32 mouse cellular contexts compared by ENCODE assay signal in genomic region chr19:29350991-29351390, GRCm38 (mm10). TPM values are rescaled to one million over a fixed set of nuclear protein-coding genes. Genes with fewer than 3 reads are reported as not detected.
"Had no signal": no experiment of that assay in that cellular context is flagged by ENCODE, and none has a peak within 500 bp of the region (broad histone marks: within the 10 kb centered on the region; RNA-seq: fewer than 3 reads in every experiment).

No protein-coding gene starts in this region.

- H3K27ac ChIP-seq: limb, embryonic 12.5 days; limb, embryonic 15.5 days; liver, embryonic 14.5 days; midbrain, embryonic 13.5 days; neural tube, embryonic 13.5 days had no signal

- H3K27me3 ChIP-seq: limb, embryonic 12.5 days; limb, embryonic 15.5 days; midbrain, embryonic 13.5 days; neural tube, embryonic 13.5 days had no signal

- H3K4me2 ChIP-seq: limb, embryonic 12.5 days; limb, embryonic 15.5 days; liver, embryonic 11.5 days; midbrain, embryonic 13.5 days; neural tube, embryonic 13.5 days had no signal

- H3K4me1 ChIP-seq: limb, embryonic 12.5 days; limb, embryonic 15.5 days had no signal

- H3K9me3 ChIP-seq: limb, embryonic 12.5 days; limb, embryonic 15.5 days; midbrain, embryonic 13.5 days; neural tube, embryonic 13.5 days had no signal

- ATAC-seq: liver, postnatal 0 days; midbrain, embryonic 13.5 days; midbrain, embryonic 16.5 days had no signal

- H3K36me3 ChIP-seq: limb, embryonic 15.5 days had no signal

- H3K4me3 ChIP-seq: limb, embryonic 12.5 days; limb, embryonic 15.5 days; midbrain, embryonic 13.5 days; myocyte; neural tube, embryonic 13.5 days had no signal

- H3K9ac ChIP-seq: limb, embryonic 12.5 days; limb, embryonic 15.5 days; liver, embryonic 14.5 days; liver, postnatal 0 days; midbrain, embryonic 13.5 days; neural tube, embryonic 13.5 days had no signal

- DNase-seq: kidney, adult 9 months; kidney, postnatal 14 days; kidney, postnatal 4 days; left cerebral cortex, postnatal 4 days; liver, postnatal 0 days; lung, postnatal 14 days; lung, postnatal 4 days; retina, postnatal 1 day; right cerebral cortex, postnatal 25 days; thymus, adult 18-20 months; thymus, postnatal 36 days had no signal

RNA-seq across cellular contexts. Expression of gene Rln1, which starts 16.5 kb away (rescaled TPM):
- total RNA-seq: megakaryocyte progenitor cell, adult 5-6 weeks; megakaryocyte-erythroid progenitor cell, adult 5-6 weeks; monocyte, adult 5-6 weeks; neutrophil, adult 5-6 weeks had no signal
- polyA plus RNA-seq: liver, embryonic 11.5 days; liver, embryonic 14.5 days; liver, postnatal 0 days; myocyte; small intestine, adult 2 months; spleen, adult 2 months; testis, adult 2 months had no signal

RNA-seq across cellular contexts. Expression of gene Insl6, which starts 25.8 kb away (rescaled TPM):
- total RNA-seq: left cerebral cortex, postnatal 14 days; left cerebral cortex, postnatal 4 days had no signal

RNA-seq across cellular contexts. Expression of gene Pdcd1lg2, which starts 59.7 kb away (rescaled TPM):
- total RNA-seq: layer of hippocampus, adult 18-20 months; layer of hippocampus, postnatal 14 days; megakaryocyte progenitor cell, adult 5-6 weeks; megakaryocyte-erythroid progenitor cell, adult 5-6 weeks had no signal
- polyA plus RNA-seq: kidney, embryonic 16.5 days; limb, embryonic 12.5 days; limb, embryonic 15.5 days; liver, embryonic 11.5 days; liver, postnatal 0 days; lung, embryonic 16.5 days; midbrain, embryonic 16.5 days; myocyte; neural tube, embryonic 13.5 days; stomach, embryonic 16.5 days had no signal
